Mouse (Mus musculus) intestine, postnatal 0 days (tissue): ENCODE data around the gene She. TPM values are rescaled to one million over a fixed set of nuclear protein-coding genes. Genes with fewer than 3 reads are reported as not detected.

Source experiments
- ATAC-seq: fragments of 200-750 bp; cut with Nextera tagmentation; 2 replicates; pipeline ENCODE4 v1.8.0; 2017; ENCODE audit warnings: mild to moderate bottlenecking, moderate TSS enrichment, moderate library complexity
- H3K27ac ChIP-seq: fragments of 300-500 bp; sonication (generic); 2 replicates; pipeline ENCODE4 v1.5.1; 2014; ENCODE audit warnings: mild to moderate bottlenecking, low read depth, low read length, moderate library complexity
- H3K27me3 ChIP-seq: fragments of 300-500 bp; sonication (generic); replicated peaks from 2 replicates; pipeline ENCODE4 v1.6.1; 2014; ENCODE audit warnings: low read length, mixed read lengths; ENCODE audit not compliant: control insufficient read depth, insufficient read depth
- H3K36me3 ChIP-seq: fragments of 300-500 bp; sonication (generic); 2 replicates; pipeline ENCODE4 v1.6.1; 2014; ENCODE audit warnings: mild to moderate bottlenecking, moderate library complexity; ENCODE audit not compliant: control insufficient read depth, insufficient read depth
- H3K4me1 ChIP-seq: fragments of 300-500 bp; sonication (generic); replicated peaks from 2 replicates; pipeline ENCODE4 v1.6.1; 2014; ENCODE audit warnings: antibody characterized with exemption, low read length, mixed read lengths; ENCODE audit not compliant: control insufficient read depth, insufficient read depth
- H3K4me2 ChIP-seq: fragments of 300-500 bp; sonication (generic); replicated peaks from 2 replicates; pipeline ENCODE4 v1.6.1; 2014; ENCODE audit warnings: low read depth, mild to moderate bottlenecking, moderate library complexity
- H3K4me3 ChIP-seq: fragments of 300-500 bp; sonication (generic); 2 replicates; pipeline ENCODE4 v1.5.1; 2014; ENCODE audit warnings: low read depth, low read length
- H3K9ac ChIP-seq: fragments of 300-500 bp; sonication (generic); 2 replicates; pipeline ENCODE4 v1.6.1; 2014; ENCODE audit warnings: mild to moderate bottlenecking, low read depth, low read length
- H3K9me3 ChIP-seq: fragments of 300-500 bp; sonication (generic); 2 replicates; pipeline ENCODE4 v1.6.1; 2016; ENCODE audit warnings: mixed run types; ENCODE audit not compliant: control insufficient read depth
- CTCF ChIP-seq: sonication (generic); IDR thresholded peaks from 2 replicates; pipeline ENCODE4 v1.5.1; 2016; ENCODE audit warnings: low read depth, mild to moderate bottlenecking, control low read depth, antibody characterized with exemption, moderate library complexity
- WGBS: fragments of 180-500 bp; shearing (Covaris S2); extraction: QIAGEN DNeasy Blood & Tissue Kit; methylation state at CpG from one replicate; pipeline ENCODE4 v1.1.7; 2014; 5-methylcytosine and 5-hydroxymethylcytosine counted together
- polyA plus RNA-seq: library from polyadenylated mRNA; unstranded; fragments of >200 nt; fragmentation: Nextera tagmentation; extraction: Ambion mirVana; gene quantifications from 2 replicates; pipeline ENCODE4 v1.2.1, GENCODE M21; 2015

She gene
- polyA plus RNA-seq, 1 experiment from 2014 or later = 1.6 TPM

DNA sequence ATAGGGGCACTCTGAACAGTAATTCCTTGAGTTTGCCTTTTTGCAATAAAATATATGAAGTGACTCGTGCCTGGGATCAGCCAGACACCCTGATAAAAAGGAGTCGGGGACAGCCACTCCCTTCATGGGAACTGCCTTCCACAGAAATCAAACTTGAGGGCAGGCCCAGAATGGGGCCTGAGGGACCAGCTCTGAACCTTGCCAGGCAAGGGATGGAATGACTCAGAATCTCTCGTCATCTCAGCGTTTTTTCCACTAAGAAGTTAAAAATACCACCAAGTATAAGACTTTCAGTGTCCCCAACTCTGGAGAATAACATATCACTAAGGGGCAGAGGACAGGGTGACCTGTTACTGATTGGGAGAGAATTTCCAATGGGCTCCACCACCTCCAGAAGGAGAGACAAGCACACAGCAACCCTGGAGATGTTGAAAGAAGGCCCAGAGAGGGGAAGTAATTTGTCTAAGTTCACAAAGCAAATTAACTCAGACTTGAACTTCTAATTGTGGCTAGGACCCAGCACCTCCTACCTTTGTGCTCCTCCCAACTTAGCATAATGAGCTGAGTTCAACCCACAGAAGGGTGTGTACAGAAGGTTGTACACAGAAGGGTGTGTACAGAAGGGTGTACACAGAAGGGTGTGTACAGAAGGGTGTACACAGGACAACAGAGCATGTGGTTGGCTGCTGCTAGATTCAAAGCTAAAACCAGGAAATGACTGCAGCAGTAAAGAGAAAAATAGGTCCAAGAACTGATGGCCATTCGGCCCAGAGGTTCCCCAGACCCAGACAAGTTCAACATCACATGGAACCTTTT is 49.1 kb downstream of the She start:
- 50% methylated on average over 5 of the region's 5 CpGs for WGBS
- Histone ChIP-seq H3K27me3 (no peaks in the 10 kb centered on the region), H3K4me1 (no peaks in the 10 kb centered on the region), H3K9me3 (no peaks in the 10 kb centered on the region), H3K27ac (no peak overlapping the region), H3K36me3 (no peaks in the 10 kb centered on the region), H3K4me3 (no peak overlapping the region), H3K9ac (no peak overlapping the region), H3K4me2 (no peak overlapping the region)
- ATAC-seq = no peak
- TF ChIP-seq CTCF = no peak

DNA sequence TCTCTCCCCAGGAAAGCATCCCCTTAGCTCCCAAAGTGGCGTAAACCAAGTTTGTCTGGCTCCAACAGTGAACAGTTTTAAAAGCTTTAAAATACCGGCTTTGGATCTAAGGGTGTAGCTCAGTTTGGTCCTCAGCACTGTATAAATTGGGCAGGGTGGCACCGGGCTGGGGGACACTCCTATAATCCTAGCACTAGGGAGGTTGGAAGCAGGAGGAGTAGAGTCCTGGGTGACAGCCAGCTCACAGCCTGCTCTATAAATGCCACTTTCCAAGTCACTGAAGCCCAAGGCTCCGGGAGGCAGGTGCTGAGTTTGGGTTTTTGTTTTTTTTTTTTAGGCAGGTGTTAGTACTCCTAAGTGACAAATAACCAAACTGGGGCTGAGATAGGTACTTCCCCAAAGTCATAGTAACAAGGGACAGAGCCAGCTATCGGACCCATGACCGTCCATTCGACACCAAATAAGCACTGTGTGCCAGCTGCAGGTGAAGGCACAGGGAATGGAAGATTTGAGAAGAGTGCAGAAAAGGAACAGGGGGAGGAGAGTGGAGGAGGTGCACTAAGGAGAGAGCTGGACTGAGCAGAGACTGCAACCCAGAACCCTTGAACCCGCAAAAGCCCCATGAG is 51.5 kb downstream of the She start:
- no peak overlapping the region for H3K4me2 ChIP-seq
- H3K9ac ChIP-seq = no peak overlapping the region
- no peaks in the 10 kb centered on the region for H3K4me1 ChIP-seq
- no peak overlapping the region for H3K27ac ChIP-seq
- WGBS = 73% methylated on average over 8 of the region's 8 CpGs
- no peaks in the 10 kb centered on the region for H3K9me3 ChIP-seq
- TF ChIP-seq CTCF = no peak
- no peak overlapping the region for H3K4me3 ChIP-seq
- no peaks in the 10 kb centered on the region for H3K36me3 ChIP-seq
- ATAC-seq = no peak
- H3K27me3 ChIP-seq = no peaks in the 10 kb centered on the region

DNA sequence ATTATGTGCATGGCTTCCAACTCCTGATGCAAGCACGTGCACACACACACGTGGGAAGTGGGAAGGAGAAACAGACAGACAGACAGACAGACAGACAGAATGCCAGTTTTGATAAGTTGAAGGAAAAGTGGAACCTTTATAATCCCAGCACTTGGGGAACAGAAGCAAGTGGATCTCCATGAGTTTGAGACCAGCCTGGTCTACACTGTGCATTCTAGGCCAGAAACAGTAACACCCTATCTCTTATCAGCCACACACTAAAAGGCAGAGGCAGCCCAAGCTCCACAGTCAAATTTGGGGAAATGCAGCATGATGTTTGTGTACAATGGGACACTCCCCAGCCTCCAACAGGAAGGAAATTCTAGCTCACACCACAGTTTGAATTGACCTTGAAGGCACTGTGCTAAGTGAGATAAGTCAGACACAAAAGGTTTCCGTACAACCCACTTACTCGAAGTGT is 52.4 kb downstream of the She start:
- no peaks in the 10 kb centered on the region for H3K9me3 ChIP-seq
- H3K4me1 ChIP-seq = no peaks in the 10 kb centered on the region
- H3K27me3 ChIP-seq = no peaks in the 10 kb centered on the region
- TF ChIP-seq CTCF = no peak
- WGBS = 67% methylated on average over 4 of the region's 4 CpGs
- no peaks in the 10 kb centered on the region for H3K36me3 ChIP-seq
- no peak overlapping the region for H3K4me3 ChIP-seq
- no peak overlapping the region for H3K27ac ChIP-seq
- ATAC-seq = no peak
- H3K4me2 ChIP-seq = no peak overlapping the region
- no peak overlapping the region for H3K9ac ChIP-seq

DNA sequence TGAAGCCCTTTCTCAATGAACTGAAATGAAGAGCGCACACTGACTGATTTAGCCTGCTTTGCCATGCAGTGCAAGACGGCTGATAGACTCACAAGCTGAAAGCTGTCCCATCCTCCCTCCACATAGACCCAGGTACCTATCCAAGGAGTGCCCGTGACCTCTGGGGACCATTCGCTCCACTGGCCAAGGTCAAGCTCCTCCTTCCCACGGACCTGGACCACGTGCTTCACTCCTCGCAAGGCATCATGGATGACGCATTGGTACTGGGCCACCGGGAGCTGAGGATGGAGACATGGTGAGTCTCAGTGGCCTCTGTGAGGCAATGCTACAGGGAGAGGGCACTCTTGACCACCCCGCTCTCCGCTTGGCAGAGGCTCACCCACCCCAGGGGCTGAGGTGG is 54.6 kb downstream of the She start:
- ATAC-seq = no peak
- no peak overlapping the region for H3K27ac ChIP-seq
- no peaks in the 10 kb centered on the region for H3K9me3 ChIP-seq
- no peak overlapping the region for H3K4me2 ChIP-seq
- no peaks in the 10 kb centered on the region for H3K36me3 ChIP-seq
- H3K27me3 ChIP-seq = no peaks in the 10 kb centered on the region
- WGBS = 96% methylated on average over 11 of the region's 11 CpGs
- H3K4me3 ChIP-seq = no peak overlapping the region
- TF ChIP-seq CTCF = no peak
- H3K9ac ChIP-seq = no peak overlapping the region
- H3K4me1 ChIP-seq = no peaks in the 10 kb centered on the region

DNA sequence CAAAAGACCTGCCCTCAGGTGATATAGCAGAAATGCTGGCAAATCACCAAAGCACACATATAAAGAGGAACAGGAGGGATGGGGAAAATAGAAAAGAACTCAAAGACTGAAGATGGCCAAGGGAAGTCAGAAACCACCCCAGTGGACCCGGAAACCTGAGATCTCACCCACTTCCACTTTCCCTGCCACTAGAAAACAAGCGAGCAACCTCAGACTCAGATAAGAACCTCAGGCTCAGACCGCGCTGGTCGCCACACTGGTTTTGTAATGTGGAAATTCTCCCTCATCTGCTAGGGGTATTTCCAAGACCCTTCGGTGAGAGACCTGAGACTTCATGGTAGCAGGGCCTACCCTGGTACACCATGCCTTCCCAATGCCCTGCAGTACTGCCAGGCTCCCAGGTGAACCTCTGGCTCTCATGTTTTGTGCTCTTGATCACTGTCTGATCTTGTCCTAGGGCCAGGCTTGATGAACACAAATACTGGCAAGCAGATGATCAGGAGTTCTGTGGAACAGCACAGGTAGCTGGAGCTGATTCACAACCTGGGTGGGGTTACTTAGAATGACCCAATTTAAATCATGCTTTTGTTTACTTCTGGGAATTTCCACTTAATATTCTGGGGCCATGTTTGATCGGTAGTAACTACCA is 56.5 kb downstream of the She start:
- Histone ChIP-seq H3K4me3 (no peak overlapping the region), H3K27me3 (no peaks in the 10 kb centered on the region), H3K9ac (no peak overlapping the region), H3K9me3 (no peaks in the 10 kb centered on the region), H3K27ac (no peak overlapping the region), H3K4me1 (no peaks in the 10 kb centered on the region), H3K36me3 (no peaks in the 10 kb centered on the region), H3K4me2 (no peak overlapping the region)
- TF ChIP-seq CTCF = no peak
- WGBS = 90% methylated on average over 7 of the region's 7 CpGs
- ATAC-seq = no peak

DNA sequence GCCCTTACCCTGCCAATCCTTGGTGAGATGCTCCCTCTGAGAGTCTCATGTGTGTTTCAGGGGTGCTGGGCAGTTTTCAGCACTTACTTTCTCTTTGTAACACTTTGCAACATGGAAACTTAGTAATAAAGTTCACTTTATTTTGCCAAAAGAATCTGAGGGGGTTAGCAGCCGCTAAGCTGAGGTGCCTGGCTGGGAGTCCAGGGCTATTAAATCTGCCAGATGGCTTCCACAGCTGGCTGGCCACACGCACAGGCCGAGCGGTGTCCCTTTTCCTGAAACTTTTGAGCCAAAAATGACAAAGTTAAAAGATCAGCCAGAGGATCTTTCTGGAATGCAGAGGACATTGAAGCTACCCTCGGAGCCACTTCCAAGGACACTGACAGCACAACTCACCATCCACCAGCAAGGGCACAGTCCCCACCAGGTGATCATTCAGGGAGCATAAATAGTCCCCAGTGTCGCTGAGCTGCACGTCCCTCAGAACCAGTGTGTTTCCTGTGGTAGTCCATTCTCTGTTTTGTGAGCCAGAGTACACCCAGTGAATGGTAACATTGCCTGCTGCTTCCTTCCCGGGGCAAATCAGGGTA is 58.8 kb downstream of the She start:
- no peak for ATAC-seq
- H3K4me3 ChIP-seq = no peak overlapping the region
- H3K4me1 ChIP-seq = no peaks in the 10 kb centered on the region
- H3K9me3 ChIP-seq = no peaks in the 10 kb centered on the region
- H3K27ac ChIP-seq = no peak overlapping the region
- WGBS = 71% methylated on average over 8 of the region's 8 CpGs
- no peaks in the 10 kb centered on the region for H3K27me3 ChIP-seq
- no peak overlapping the region for H3K4me2 ChIP-seq
- no peak for TF ChIP-seq CTCF
- no peaks in the 10 kb centered on the region for H3K36me3 ChIP-seq
- H3K9ac ChIP-seq = no peak overlapping the region
